Mouse (Mus musculus): Measurements from ENCODE around the gene Lrp6.

DNA sequence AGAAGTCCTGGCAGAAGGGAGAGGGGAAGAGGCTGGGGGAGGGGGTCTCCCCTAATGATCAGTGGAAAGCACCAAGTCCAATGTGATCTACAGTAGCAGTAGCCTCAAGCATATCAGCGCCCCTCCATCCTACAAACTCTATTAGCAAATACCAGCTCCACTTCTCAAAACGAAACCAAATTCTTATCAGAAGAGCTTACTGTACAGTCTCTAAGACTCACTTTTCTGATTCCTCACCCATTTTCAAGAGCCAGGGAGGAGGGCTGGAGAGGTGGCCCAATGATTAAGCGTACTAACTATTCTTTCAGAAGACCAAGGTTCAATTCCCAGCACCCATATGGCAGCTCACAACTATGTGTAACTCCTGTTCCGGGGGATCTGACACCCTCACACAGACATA is 28.0 kb downstream of the Lrp6 start:
- TF ChIP-seq POLR2A (IDR thresholded peaks at IDR 0.05; ENCODE audit: borderline replicate concordance, extremely low read depth, insufficient read depth, insufficient read length, poor library complexity, severe bottlenecking) (no peak), CTCF (IDR thresholded peaks at IDR 0.05; ENCODE audit: borderline replicate concordance, extremely low read depth, insufficient read depth, insufficient read length) (no peak)

Measured in brain, embryonic 14.5 days (tissue).